Mouse (Mus musculus) cerebellum, adult 9-10 months (tissue): ENCODE results near the gene Sumo2.
"Not testable (repeated sequence)": the region's sequence is repeated elsewhere in the genome, so short reads cannot be mapped to it uniquely, and the experiment has no call there.

Experiments used
- DNase-seq: peaks from one replicate; pipeline ENCODE4 v3.0.0; 2022

Gene Sumo2

GRCm38 (mm10) chr11:115536038-115536681 lies at the start of gene Sumo2:
Sumo2 (minus strand) TSS chr11:115536276.
- peak; percentile 99 for DNase-seq

GRCm38 (mm10) chr11:115585573-115586100 lies 49.6 kb upstream of the Sumo2 start:
- DNase-seq = no peak

DNA sequence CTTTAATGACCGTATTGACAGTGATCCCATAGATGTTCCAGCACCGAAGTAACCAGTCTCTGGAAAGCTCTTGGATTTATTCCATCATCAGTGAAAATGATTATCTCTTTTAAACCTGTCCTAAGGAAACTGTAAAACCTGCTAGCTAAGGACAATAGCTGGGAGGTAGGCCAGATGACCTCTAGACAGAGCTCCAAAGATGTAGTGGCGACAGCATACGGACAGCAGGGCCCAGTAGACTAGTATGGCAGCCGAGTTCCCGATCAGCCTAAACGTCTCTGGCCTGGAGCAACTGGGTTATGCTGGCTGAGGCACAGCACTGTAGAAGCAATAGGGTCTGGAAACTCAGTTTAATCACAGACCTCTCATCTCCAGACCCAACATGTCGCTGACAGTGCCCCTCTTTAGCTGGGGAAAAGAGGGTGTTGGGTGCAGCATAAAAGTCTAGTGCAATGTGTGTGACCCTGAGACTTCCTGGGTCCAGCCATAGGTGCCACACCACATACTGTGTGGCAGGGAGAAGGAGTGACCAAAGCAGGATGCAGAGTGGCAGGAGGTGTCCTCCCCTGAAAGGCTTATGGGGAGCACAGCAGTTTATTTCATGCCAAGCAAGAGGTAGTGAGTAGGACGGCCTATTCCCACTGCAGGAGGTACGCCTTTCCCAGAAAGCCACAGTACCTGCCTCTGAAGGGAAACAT lies 48.4 kb upstream of the Sumo2 start:
- DNase-seq = no peak

DNA sequence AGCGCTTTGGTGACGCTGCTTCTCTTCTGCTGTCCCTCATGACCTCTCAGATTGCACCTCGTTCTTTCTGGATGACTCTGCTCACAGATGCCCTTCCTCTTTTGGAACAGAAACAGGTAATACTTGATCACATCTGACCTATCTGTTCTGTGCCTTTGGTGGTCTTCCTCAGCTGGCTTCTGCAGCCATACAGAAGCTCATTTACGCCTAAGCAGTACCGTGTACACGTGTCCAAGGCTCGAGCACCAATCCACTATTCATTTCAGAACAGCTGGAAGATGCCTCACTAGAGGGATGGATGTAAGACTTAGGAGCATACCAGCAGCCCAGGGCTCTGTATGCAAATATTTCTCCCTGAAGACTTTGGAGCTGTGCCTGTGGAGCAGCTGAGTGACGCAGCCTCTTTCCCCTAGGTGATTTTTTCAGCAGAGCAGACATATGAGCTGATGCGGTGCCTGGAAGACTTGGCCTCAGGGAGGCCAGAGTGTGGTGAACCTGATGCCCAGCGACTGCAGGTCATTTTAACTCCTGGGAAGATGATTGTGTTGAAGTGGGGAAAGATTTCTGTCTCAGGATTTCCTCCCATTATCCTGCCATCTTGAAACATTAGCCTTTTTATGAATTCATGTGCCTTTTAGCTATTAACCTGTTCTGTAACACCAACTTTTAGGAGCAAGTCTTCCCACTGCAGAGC lies 47.0 kb upstream of the Sumo2 start:
- no peak for DNase-seq

DNA sequence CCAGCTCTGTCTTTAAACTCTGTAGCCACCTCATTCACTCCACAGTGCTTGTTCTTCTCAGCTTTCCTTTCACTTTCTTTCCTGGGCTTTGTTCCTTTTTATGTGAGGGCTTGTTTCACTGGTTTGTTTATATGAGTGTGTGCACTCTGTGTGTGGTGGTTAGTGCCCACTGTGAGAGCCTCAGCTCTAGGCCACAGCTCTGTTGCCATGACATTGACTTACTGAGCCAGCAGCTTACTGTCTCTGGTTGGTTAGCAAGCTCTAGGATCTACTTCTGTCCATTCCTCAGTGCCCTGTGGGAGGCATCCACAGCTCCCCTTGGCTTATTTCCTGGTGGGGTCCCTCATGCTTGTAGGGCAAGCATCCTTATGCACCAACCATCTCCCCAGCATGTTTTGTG lies 43.0 kb upstream of the Sumo2 start:
- DNase-seq = no peak

- no peak for DNase-seq
Measured at GRCm38 (mm10) chr11:115564961-115565360, 28.9 kb upstream of the Sumo2 start.

DNA sequence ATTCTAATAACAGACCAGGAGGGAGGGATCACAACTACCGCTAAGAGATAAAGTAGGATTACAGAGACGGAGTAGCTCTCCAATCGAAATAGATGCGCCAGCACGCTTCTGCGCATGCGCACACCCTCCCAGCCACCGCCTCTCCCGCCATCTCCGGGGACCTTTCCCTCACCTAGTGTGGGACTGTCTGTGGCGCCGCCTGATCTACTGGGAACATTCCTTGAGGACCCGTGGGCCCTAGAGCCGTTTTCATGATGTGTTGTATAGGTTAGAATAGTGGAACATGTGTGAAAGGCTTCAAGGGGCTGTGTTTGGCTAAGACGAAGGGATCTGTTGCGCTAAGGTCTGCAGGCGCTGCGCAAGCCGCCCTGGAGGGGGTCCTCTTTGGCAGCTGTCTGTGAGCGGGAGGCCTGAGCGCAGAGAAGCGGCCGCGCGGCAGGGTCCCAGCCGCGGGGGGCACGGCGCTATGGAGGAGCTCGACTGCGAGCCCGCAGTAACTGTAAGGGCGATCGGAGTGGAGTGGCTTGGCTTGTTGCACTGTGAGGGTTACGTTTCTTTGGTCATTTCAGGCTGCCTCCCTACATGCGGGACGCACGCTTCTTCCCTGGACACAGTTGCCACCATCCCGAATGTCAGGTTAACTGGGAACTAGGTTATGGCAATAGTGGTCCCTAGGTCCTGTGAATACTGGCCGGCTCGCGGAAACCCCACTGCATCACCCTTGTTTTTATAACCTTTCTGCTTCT lies 28.2 kb upstream of the Sumo2 start, which contains the start of gene Nup85:
Nup85 (plus strand) TSS at position 371 of the 746 bp plus-strand sequence.
- DNase-seq = peak; percentile 98

DNA sequence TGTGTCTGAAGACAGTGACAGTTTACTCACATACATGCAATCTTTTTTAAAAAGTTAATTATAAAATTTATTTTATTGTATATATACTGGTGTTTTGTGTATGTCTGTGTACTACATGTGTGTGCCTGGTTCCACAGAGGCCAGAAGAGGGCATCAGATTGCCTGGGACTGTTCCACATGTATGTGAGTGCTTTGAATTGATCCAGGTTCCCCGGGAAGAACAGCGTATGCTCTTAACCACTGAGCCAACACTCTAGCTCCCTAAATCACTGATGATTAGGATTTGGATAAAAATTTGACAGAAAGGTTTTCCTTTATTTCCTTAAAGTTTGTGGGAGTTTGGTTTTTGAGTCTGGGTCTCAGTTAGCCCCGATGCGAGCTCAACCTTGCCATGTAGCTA lies 27.3 kb upstream of the Sumo2 start:
- no peak for DNase-seq

DNA sequence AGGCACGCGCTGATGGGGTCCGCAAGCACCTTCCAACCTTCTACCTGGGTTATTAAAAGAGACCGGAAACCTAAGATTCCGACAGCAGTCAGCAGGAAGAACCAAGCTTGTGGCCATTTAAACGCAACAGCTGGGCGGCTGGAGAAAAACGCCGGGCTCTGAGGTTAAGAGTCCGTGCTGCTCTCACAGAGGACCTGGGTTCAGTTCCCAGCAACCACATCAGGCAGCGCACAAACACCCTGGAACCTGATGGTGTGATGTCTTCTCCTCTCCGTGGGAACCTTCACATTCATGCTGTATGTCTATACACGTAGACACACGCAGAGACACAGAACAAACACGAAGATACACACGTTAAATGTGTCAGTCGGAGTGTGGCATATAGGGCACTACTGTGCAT lies 19.6 kb upstream of the Sumo2 start:
- no peak for DNase-seq

DNA sequence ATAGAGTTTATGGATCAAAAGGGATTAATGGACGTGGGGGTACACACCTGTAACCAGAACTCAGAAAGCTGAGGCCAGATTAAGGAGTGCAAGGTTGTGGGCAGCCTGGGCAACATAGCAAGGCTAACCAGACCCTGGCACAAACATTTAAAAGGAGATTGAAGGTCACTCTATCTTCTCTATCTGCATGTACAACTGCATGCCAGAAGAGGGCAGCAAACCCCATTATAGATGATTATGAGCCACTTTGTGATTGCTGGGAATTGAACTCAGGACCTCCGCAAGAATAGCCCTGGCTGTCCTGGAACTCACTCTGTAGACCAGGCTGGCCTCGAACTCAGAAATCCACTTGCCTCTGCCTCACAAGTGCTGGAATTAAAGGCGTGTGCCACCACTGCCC lies 16.7 kb upstream of the Sumo2 start:
- no peak for DNase-seq

DNA sequence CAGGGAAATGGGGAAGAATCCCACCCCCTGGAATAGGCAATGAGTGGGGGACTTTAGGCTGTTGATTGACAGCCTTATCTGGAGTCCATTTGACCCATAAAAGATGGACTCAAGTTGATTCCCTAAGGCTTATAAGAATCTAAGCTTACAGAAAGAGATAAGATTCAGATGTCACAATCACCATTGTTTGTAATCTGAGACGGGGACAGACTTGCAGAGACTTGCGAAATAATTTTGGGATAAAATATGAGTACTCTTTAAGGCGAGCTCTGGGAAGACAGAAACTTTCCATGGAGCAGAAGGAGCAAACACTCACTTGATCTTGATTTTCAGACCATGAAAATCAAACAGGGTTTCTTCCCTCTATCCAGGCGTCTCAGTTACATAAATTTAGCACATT lies 7.5 kb upstream of the Sumo2 start:
- no peak for DNase-seq

DNA sequence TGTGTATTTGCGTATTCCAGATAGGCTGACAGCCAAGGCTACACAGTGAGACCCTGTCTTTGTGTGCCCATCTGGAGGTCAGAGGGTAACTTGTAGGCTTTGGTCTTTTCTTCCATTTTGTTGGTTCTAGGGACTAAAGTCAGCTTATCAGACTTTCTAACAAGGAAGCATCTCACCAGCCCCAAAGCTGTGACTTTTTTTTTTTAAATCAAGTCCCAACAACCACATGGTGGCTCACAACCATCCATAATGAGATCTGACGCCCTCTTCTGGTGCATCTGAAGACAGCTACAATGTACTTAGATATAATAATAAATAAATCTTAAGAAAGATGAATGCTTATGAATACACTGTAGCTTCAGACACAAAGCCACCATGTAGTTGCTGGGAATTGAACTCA lies 2.0 kb upstream of the Sumo2 start:
- no peak for DNase-seq

DNA sequence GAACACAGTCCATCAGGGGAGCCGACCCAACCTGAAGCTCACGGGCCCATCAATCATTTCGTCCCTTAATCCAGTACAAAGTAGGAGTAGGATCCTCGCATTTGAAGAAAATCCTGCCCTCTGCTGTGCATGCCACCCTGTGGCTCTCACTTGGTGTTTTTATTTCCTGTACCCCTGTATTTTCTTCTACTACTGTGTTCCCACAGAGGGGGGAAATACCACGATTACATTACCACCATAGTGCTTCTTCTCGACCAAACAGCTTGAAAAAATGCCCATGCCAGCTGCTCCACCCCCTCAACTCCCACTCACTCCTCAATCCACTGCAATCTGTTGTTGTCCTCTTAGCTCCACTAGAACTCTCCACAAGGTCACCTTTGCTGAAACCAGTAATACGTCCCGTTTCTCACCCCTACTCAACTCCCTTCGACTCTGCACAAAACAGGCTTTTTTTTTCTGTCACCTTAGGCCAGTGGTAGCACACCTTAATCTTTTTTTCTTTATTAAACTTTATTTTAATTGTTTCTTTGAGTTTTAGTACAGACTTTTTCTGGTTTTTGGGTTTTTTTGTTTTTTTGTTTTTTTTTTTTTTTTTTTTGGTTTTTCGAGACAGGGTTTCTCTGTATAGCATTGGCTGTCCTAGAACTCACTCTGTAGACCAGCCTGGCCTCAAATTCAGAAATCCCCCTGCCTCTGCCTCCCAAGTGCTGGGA lies 936 bp upstream of the Sumo2 start:
- peak; percentile 56 for DNase-seq

DNA sequence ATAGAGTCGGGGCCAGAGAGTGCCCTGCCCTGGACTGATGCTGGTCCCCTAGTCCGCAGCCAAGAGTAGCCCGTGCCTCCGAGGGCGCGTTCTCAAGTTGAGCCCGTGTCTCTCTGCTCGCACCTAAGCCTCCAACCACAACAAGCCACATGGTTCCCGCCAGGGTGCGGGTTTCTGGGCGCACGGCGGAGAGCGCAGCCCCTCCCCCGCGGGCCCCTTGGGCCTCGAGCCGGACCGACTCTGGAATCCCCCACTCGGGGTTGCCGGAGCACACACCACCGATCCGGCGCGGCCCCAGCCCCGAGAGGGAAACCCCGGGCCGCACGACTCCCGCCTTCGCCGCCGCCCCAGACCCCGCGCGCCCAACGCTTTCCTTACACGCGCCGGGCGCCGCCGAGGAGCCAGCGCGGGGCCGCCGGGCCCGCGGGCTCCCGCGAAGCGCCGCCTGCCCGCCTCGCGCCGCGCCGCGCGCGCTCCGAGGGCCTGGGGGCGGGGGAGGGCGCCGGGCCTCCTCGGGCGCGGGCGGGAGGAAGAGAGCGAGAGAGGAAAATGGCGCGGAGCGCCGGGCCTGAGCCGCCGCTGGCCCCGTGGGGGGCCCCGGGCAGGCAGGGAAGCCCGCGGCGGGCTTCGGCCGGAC lies 557 bp downstream of the Sumo2 start:
- peak; percentile 67 for DNase-seq

DNA sequence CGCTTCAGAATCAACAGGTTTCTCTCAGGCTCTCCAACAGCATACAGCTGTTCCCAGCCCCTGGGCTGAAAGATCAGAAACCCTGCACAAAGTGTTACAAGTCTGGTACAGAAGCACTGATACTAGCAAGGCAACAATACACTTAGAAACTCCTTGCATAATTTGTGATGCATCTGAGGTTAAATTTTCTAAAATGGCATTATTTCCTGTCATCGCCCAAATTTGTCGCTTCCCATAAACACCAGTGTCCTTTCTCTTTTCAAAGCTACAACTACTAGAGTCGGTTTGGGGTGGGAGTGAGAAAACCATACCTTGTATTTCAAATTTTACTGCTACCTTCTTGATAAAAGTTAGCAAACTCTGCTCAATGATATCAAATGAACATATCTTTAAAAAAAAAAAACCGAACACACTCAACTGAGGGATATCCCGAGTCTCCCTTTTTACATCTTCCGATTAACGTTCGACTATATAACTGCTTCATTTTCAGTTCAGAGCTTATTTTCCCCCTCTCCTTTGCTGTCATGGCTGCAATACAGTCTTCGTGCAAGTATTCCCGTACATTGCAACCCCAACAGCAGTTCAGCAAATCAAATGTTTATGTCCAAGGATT lies 1.2 kb downstream of the Sumo2 start:
- no peak for DNase-seq

DNA sequence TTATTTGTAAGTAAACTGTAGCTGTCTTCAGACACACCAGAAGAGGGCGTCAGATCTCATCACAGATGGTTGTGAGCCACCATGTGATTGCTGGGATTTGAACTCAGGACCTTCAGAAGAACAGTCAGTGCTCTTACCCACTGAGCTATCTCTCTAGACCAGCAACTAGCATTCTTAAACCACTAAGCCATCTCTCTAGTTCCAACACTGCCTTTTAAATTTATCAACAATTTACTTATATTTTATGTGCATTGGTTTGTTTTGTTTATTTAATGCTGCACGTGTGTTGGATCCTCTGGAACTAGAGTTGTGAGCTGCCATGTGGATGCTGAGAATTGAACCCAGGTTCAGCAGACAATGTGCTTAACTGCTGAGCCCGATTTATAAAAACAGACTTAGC lies 9.6 kb downstream of the Sumo2 start:
- not testable (repeated sequence) for DNase-seq

DNA sequence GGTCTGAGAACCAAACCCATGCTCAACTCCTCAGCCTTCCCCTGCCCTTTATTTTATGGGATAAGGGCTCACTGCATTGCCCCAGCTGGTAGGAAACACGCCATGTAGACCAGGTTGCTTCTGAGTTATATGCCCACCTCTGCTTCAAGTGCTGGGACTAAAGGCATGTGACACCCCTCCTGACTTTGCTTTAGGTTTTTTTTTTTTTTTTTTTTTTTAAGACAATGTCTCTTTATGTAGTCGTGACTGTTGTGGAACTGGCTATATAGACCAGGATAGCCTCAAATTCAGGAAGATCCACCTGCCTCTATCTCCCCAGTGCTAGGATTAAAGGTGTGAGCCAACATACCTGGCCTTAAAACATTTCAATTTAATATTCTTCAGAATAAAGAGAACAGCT lies 13.4 kb downstream of the Sumo2 start:
- no peak for DNase-seq

DNA sequence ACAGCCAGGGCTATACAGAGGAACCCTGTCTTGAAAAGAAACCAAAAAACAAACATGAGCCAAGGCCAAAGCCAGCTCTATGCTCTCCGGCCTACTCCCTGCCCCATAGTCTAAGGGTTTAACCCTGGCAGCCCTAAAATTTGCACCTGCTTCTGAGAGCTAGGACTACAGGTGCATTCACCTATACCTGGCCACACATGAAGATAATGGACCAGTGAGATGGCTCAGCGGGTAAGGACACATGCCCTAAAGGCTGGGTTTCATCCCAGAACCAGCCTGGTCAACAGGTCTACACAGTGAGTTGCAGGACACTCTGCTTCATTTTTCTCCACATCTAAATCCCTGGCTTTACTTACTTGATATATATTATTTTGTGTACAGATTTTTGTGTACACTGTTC lies 13.8 kb downstream of the Sumo2 start:
- DNase-seq = no peak

- no peak for DNase-seq
Measured at GRCm38 (mm10) chr11:115521080-115521479, 15.0 kb downstream of the Sumo2 start.

DNA sequence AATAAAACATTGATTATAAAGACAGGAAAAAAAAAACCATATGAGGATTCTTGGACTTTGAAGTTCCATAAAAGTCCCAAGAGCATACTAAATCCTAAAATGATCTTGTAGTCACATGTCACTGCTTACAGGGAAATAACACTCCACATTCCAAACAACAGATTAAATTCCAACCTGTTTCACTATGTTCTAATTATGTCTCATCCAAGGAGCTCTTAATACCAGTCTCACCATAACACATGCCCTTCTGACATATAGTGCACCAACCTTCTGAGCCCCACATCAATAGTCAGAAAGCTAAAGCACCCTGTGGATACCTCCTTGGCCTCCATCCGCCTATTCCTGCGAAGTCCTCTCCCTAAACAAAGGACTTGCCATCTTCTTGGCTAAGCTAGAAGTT lies 15.9 kb downstream of the Sumo2 start:
- DNase-seq = no peak

DNA sequence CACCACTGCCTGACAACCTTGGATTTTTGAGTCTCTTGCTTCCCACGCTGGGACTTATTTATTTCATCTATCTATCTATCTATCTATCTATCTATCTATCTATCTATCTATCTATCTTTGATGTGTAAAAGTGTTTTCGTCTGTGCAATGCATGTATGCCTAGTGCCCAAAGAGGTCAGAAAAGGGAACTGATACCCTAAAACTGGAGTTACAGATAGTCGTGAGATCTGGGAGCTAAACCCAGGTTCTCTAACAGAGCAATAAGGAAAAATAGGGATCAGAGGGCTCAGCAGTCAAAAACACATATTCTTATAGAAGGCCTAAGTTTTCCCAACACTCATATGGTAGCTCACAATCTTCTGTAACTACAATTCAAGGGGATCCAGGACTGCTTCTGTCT lies 16.5 kb downstream of the Sumo2 start:
- no peak for DNase-seq

GRCm38 (mm10) chr11:115518693-115519092 lies 17.4 kb downstream of the Sumo2 start:
- DNase-seq = peak; percentile 47
